Mouse (Mus musculus) lung, postnatal 25 days (tissue): ENCODE data around the gene Olfr1414.
"Not testable (repeated sequence)": the region's sequence is repeated elsewhere in the genome, so short reads cannot be mapped to it uniquely, and the experiment has no call there.

Source experiments
- DNase-seq: peaks from one replicate; pipeline ENCODE4 v3.0.0; 2022; ENCODE audit warnings: low spot score

Olfr1414 gene

DNA sequence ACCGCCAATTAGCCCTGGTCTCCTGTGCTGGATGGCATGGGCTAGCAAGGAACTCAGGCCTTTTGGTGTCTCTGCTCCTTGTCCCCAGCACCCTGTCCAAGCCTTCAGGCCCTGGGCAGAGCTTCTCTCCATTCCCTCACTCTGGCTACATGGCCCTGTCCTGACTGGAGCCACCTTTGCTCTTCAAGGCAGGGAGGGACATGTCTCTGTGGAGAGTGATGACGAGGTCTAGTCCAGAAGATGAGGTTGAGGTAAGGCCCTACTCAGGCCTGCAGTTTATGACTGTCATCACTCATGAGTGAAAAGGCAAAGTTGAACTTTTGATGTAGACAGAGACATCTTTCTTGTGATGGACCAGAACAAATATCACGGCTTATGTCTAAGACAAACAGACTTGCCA, at the start of gene Olfr1414:
TSS of gene Olfr1414 (minus strand) at position 101 of the 400 bp plus-strand sequence.
- no peak for DNase-seq

DNA sequence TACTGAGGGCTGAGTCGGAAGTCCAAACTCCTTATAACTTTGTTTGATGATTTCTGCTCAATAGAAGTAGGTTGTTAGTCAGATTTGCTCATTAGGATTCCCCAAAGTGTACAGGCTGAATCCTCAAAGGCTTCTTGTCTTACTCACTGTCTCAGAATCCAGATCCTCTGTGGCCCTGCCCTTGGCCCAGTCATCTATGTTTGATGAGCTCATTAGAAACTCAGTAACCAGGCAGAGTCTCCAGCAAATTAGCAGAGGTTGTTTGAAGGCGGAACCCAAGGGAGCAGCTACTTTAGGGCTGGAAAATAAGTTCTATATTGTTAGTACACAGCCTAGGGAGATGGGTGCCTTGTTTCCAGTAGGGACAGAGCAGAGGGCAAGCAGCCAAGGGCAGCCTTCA, 27.5 kb upstream of the Olfr1414 start:
- no peak for DNase-seq

DNA sequence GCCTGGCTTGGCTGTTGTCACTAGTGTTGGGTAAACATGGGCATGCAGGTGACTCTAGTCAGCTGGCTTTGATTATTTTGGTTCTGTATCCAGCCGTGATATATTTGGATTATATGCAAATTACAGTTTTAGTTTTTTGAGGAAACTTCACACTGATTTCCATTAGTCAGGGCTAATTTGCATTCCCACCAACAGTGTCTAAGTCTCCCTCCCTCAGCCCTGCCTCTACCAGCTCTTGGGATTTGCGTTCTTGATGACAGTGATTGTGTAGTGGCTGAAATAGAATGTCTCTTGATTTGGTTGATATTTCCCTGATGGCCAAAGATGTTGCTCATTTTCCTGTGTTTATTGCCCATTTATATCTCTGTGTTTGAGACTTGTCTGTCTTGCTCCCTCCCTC, 20.6 kb upstream of the Olfr1414 start:
- DNase-seq = no peak

DNA sequence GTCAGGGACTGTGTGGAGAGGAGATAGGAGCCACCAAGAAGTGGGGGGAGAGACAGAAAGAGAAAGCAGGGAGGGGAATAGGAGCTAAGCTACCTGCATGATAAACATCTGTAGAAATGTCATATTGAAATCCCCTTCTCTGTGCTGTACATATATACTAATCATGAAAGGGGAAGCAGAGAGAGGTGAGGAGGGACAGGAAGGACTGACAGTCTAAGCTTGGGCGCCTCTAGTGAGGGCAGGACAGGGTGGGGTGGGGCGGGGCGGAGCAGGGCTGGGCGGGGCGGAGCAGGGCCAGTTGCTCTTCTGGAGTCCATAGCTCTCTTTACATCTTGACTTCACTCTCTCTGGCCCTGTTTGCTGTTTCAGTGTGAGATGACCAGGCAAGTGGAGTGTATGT, 18.5 kb upstream of the Olfr1414 start:
- DNase-seq = no peak

DNA sequence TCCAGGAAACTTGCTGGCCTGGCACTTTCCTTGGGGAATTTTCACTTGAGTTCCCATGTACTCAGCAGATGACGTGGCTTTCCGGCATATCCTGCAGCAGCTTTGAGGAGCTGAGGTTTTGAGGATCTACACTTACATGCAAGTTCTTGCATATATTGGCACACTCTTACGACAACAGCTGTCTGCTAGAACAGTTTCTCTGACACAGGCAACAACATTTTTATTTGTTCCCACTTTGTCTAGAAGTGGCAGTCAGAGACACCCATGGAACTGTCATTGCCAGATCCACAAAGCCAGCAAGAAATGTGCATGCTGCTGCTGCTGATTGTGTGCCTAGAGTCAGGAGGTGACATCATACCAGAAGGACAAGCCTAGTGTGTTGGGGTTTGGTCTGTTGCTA, 5.3 kb upstream of the Olfr1414 start:
- DNase-seq = no peak

DNA sequence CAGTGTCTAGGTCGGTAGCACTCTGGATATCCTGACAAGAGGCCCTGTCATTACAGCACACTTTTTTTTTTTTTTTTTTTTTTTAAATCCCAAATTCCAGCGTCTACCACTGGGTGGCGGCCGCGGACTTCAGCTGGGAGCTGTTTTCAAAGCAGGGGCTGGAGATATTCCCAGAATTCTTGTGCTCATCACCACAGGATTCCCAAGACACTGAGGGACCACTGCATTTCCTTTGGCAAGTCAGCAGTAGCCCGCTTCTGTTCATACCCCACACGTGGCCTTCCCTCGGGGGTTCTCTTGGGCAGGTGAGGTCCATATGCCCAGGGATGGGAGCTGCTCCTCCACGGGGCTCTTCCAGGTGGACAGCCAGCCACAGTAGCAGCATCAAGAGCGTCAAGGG, 2.9 kb upstream of the Olfr1414 start:
- DNase-seq = no peak

DNA sequence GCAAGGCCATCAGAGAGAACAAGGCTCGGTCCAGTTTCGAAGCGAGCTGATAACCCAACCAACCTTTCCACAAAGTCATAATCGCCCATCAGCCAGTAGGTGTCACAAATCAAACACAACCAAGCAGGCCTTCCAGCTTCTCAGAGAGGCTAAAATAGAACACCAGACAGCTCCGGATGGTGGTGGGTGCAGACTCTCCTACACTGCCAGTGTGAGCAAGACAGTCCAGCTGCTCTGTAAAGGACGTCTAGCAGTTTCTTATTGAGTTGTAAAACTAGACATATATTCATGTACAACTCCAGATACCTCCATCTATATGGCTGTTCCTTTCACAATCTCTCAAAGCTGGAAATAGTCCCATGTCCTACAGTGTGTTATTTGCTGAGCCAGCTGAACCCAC, 585 bp upstream of the Olfr1414 start:
- DNase-seq = no peak

DNA sequence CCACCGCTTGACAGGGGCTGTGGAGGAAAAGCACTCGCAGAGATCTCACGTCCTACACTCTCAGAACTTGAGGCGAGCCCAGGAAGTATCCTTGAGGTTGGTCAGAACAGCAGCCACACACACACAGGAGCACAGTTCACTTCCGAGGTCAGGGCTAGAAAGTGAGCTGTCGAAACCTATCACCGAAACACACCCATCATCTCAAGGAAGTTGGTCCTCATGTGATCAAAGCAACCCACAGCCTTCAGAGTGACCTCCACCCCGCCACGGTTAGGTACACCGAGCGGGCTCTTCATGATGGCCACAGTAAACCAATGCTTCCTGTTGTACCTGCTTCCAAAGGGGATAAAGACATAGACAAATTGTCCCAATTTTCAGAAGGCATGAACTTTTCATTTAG, 3.1 kb downstream of the Olfr1414 start:
- no peak for DNase-seq

DNA sequence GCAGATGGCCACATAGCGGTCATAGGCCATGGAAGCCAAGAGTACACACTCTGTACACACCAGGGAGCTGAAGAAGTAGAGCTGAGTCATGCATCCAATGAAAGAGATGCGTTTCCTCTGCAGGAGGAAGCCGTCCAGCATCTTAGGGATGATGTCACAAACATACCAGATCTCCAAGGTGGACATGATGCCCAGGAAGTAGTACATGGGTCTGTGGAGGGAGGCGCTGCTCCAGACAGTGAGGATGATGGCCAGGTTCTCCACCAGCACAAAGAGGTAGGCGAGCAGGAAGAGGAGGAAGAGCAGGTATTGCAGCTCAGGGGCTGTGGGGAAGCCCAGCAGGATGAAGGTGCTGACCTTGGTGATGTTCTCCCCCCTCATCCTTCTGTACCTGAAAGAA, 6.8 kb downstream of the Olfr1414 start:
- not testable (repeated sequence) for DNase-seq

DNA sequence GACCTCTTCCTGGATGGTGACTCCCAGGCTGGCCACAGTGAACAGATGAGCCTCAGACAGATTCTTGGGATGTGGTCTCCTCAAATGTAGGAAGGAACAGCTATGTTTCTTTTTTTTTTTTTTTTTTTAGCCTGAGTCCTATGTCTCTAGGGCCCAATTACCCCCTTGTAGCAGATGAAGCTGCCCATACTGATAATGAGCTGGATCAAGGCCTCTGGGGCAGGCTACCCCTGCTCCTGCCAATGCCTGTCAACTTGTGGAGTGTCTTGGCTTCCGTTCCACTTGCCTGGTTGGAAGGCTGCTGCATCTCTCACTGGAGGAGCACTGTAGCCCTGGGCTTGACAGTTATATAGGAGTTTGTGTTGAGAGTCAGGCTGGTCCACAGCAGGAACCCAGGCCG, 22.5 kb downstream of the Olfr1414 start, which contains the start of gene Olfr1415:
TSS of gene Olfr1415 (minus strand) at position 101 of the 400 bp plus-strand sequence.
- DNase-seq = no peak

DNA sequence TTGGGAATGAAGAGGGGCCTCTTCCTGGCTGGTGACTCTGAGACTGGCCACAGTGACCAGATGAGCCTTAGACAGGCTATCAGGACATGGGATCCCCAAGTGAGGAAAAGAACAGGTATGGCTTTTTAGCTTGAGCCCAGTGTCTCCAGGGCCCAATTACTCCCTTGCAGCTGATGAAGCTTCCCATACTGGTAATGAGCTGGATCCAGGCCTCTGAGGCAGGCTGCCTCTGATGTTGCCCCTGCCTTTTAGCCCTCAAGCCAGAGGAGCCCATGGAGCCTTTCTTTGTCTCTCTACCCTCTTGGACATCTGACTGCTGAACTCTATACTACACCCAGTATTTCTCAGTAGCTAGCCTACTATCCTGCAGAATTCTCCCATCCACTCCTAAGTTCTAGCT, 33.4 kb downstream of the Olfr1414 start, which contains the start of gene Olfr1416:
TSS of gene Olfr1416 (minus strand) at position 101 of the 400 bp plus-strand sequence.
- no peak for DNase-seq

DNA sequence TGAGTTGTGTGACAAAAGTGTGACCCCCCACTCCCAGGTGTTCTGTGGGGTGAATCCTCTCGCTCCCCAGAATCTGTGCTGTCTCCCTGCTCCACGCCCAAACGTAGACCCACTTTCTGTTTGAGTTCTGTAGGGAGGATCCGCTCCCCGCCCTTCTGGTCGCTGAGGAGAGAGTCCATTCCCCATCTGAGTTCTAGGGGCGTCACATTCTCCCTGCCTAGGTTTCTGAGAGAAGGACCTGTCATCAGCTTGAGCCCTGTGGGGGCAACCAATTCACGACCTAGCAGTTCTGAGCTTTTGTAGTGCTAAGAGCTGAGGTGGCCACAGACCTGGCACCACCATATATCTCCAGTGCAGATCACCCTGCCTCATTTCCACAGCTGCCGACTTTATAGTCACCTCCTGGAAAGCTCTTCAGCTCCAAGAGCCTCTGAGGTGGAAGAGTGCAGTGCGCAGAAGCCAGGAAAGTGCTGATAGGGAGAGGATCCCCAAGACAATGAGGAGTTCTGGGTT, 44.3 kb downstream of the Olfr1414 start:
- DNase-seq = no peak

DNA sequence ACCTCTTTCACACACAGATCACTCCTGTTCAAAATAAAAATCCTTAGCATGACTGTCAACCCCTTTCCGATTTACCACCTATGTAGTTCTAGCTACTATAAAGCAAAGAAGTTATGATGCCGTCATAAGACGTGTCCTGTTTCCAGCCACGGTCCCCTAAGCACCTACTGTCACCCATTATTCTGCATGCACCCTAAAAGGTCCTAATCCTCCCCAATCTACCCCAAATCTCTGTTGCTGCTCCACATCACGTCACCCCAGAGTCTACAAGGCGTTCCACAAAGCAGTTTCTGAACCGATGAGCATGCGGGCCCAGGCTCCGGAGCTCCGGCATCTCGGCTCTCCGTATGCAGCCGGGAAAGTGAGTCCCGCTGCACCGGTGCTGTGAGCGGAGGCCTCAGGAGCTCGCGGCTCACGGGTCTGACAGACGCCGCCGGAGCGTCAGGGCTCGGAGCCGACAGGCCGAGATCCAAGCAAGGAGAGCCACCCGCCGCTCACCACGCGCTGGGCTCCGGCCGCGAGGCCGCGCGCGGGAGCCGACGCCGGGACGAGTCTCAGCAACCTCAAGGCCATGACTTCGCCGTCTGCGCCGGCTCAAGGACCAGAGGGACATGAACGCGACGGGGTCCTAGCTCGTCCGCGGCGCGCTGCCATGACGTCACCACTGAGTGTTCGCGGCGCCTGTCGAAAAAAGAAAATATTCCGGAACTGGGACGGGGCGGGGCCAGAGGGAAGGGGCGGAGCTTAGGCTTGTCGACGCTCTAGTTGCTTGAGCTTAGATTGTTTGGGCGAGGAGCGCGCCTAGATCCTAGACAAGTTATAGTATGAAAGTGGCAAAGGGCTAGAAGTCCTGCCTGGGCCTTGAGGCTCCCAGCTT, 45.1 kb downstream of the Olfr1414 start, which contains the start of gene Ndufa10:
TSS of gene Ndufa10 (minus strand) at position 696 of the 877 bp plus-strand sequence.
- DNase-seq = peak; percentile 93

DNA sequence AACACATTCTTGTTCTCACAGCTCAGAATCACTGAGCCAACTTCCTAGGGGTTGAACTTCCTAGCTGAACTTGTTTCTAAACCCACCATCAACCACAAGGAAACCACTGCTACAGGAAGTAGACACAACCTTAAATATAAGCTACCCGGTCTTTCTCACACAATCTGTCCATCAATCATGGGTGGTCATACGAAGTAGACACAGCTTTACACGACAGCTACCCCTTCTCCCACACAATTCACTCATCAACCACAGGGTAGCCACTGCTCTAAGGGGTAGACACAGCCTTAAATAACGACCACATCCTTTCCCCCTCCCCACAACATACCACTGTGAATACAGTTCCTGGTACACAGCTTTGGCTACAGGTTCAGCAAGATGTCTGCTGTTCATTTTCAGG, 49.6 kb downstream of the Olfr1414 start:
- DNase-seq = no peak

DNA sequence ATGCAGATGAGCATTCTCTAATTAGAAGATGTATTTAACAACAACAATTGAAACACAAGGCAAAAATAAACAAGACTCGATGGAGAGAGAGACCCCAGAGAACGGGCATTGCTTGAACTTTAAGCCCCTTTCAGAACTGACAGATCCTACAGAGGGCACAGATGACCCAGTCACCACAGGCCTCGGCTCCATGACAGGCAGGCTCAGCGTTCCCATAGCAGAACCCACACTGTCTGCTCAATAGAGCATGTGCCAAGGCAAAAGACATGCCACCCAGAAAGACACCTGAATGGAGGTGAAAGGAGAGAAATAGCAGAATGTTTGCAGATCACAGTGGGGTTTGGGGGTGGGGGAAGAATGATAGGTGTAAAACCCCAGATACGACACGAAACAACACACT, 60.0 kb downstream of the Olfr1414 start:
- DNase-seq = no peak

DNA sequence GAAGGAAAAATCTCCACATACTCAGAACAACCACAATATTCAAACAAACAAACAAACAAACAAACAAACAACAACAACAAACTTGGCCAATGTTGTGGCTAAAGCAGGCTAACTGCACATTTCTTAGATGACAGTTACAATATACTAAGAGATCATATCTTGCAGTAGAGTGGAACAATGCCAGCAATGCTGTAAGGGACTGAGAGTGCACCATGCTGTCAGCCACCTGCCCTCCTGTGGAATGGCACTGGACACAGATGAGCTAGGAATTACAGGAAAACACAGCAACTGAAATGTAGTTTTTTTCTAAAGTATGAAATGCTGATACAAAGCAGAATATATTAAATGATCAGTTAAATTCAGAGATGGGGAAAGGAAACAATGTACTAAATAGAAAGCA, 60.7 kb downstream of the Olfr1414 start:
- no peak for DNase-seq
